Mouse (Mus musculus) thymus, adult 2 months (tissue): ENCODE measurements around the gene Olfr351. TPM values are rescaled to one million over a fixed set of nuclear protein-coding genes. Genes with fewer than 3 reads are reported as not detected.

Source experiments
- DNase-seq: peaks from one replicate; pipeline ENCODE4 v3.0.0; 2021
- H3K27ac ChIP-seq: fragments of 200-500 bp; 2 replicates; pipeline ENCODE4 v1.5.1; 2012; ENCODE audit warnings: low read length, control low read depth; ENCODE audit not compliant: control insufficient read depth, insufficient read depth
- H3K27me3 ChIP-seq: fragments of 200-500 bp; 2 replicates; pipeline ENCODE4 v1.6.1; 2012; ENCODE audit warnings: mild to moderate bottlenecking, low read length, moderate library complexity, mixed read lengths; ENCODE audit not compliant: control insufficient read depth, insufficient read depth
- H3K36me3 ChIP-seq: fragments of 200-500 bp; 2 replicates; pipeline ENCODE4 v1.6.1; 2012; ENCODE audit warnings: mild to moderate bottlenecking, low read length, moderate library complexity; ENCODE audit not compliant: control insufficient read depth, insufficient read depth
- H3K4me1 ChIP-seq: fragments of 200-500 bp; replicated peaks from 2 replicates; pipeline ENCODE4 v1.6.1; 2012; ENCODE audit warnings: low read length; ENCODE audit not compliant: control insufficient read depth, insufficient read depth
- H3K4me3 ChIP-seq: fragments of 200-500 bp; 2 replicates; pipeline ENCODE4 v1.5.1; 2012; ENCODE audit warnings: mild to moderate bottlenecking, low read length, control low read depth, moderate library complexity; ENCODE audit not compliant: control insufficient read depth, insufficient read depth
- CTCF ChIP-seq: fragments of 200-500 bp; IDR thresholded peaks from 2 replicates; pipeline ENCODE4 v1.5.1; 2012; ENCODE audit warnings: mild to moderate bottlenecking, control low read depth, low read length, moderate library complexity, borderline replicate concordance; ENCODE audit not compliant: control insufficient read depth, poor library complexity, insufficient read depth; ENCODE audit errors: extremely low read depth
- POLR2A ChIP-seq: fragments of 200-500 bp; IDR thresholded peaks from 2 replicates; pipeline ENCODE4 v1.6.1; 2012; ENCODE audit warnings: mild to moderate bottlenecking, low read length, control low read depth, moderate library complexity; ENCODE audit not compliant: control insufficient read depth, poor library complexity, insufficient read depth; ENCODE audit errors: extremely low read depth
- WGBS: fragments of 180-500 bp; shearing (Covaris S2); methylation state at CpG from one replicate; pipeline ENCODE4 v1.1.7; 2018; 5-methylcytosine and 5-hydroxymethylcytosine counted together
- polyA plus RNA-seq: library from polyadenylated mRNA; depleted of rRNA; stranded (reverse); fragments of >200 nt; gene quantifications from 2 replicates; pipeline ENCODE4 v1.2.3, GENCODE M21; 2012; rRNA removed

Gene Olfr351
- not detected in 2 replicates for polyA plus RNA-seq

- TF ChIP-seq POLR2A (no peak), CTCF (no peak)
- Histone ChIP-seq H3K36me3 (no peaks in the 10 kb centered on the region), H3K27me3 (no peaks in the 10 kb centered on the region), H3K4me3 (no peak within 1 kb of the TSS), H3K4me1 (no peaks in the 10 kb centered on the region), H3K27ac (no peak within 1 kb of the TSS)
- WGBS, result 89% methylated on average over 1 of the region's 1 CpGs
- no peak for DNase-seq
Measured at GRCm38 (mm10) chr2:36862560-36862959, at the start of gene Olfr351. Olfr351 (minus strand) TSS chr2:36862660.

DNA sequence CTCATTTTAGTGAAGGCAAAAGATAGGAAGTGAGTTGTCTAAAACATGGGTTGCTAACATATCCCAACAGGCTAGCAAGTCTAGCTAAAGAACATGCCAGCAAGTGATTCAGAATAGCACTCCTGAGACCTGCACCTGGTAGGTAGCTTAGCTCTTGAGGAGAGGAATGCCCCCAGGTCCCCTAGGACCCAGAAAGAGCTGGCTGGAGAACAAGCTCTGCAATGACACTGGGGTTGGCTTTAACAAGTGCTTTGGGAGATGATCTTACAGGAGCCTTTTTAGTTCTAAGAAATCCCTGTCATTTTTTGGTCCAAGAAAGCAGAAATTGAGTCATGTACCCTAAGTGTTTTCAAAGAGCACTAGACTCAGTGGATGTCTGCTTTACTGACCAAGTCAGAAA lies 42.9 kb upstream of the Olfr351 start, which contains the start of gene Olfr354:
Olfr354 (plus strand) TSS at position 301 of the 400 bp plus-strand sequence.
- Histone ChIP-seq H3K36me3 (no peaks in the 10 kb centered on the region), H3K4me3 (no peak within 1 kb of the TSS), H3K27me3 (no peaks in the 10 kb centered on the region), H3K4me1 (no peaks in the 10 kb centered on the region), H3K27ac (no peak within 1 kb of the TSS)
- no peak for DNase-seq
- no peak for TF ChIP-seq POLR2A
- no peak for TF ChIP-seq CTCF

DNA sequence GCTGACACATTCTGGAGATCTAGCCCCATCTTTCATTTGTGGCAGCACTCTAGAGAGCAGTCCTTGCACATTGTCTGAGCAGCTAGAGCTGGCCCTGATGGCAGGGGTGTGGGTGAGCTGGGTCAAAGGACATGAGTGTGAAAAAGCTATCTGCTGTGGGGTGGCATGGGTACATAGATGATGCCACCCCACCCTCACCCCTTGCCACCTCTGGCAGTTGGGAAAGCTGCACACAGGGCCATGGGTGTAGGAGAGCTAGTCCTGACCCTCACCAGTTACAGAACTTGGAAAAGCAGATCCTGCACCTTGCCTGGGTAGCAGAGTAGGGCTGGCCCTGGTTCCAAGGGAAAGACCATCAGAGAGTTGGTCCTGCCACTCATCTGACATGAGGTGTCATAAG lies 34.7 kb upstream of the Olfr351 start:
- no peaks in the 10 kb centered on the region for H3K36me3 ChIP-seq
- H3K27ac ChIP-seq, result no peak overlapping the region
- H3K4me3 ChIP-seq, result no peak overlapping the region
- no peaks in the 10 kb centered on the region for H3K4me1 ChIP-seq
- no peaks in the 10 kb centered on the region for H3K27me3 ChIP-seq
- TF ChIP-seq CTCF (no peak), POLR2A (no peak)
- DNase-seq, result no peak

GRCm38 (mm10) chr2:36892836-36893235 lies 30.4 kb upstream of the Olfr351 start, which contains the start of gene Olfr353:
Olfr353 (minus strand) TSS chr2:36892936.
- no peaks in the 10 kb centered on the region for H3K36me3 ChIP-seq
- DNase-seq, result no peak
- H3K4me1 ChIP-seq, result no peaks in the 10 kb centered on the region
- H3K27ac ChIP-seq, result no peak within 1 kb of the TSS
- TF ChIP-seq CTCF (no peak), POLR2A (no peak)
- no peak within 1 kb of the TSS for H3K4me3 ChIP-seq
- H3K27me3 ChIP-seq, result no peaks in the 10 kb centered on the region

DNA sequence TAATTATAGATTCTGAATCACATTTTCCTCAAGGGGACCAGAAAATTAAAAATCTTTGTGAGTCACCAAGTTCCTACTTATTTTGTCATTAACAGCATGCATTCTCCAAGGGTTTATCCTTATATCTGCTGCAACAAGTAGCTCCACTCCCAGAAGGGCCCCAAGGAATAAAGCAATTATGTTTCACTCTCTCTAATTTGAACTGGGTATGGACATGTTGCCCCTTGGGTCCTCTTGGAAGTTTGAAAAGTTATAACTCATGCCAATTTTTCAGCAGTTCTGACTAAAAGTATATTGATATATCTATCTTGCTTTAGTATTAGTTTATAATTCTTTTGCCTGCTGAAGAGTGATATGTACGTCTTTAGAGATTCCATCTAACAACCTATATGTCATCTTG lies 5.7 kb upstream of the Olfr351 start, which contains the start of gene Olfr352:
Olfr352 (plus strand) TSS at position 301 of the 400 bp plus-strand sequence.
- no peak for TF ChIP-seq POLR2A
- TF ChIP-seq CTCF, result no peak
- H3K4me3 ChIP-seq, result no peak within 1 kb of the TSS
- H3K27me3 ChIP-seq, result no peaks in the 10 kb centered on the region
- H3K4me1 ChIP-seq, result no peaks in the 10 kb centered on the region
- DNase-seq, result no peak
- 91% methylated on average over 1 of the region's 1 CpGs for WGBS
- H3K27ac ChIP-seq, result no peak within 1 kb of the TSS
- H3K36me3 ChIP-seq, result no peaks in the 10 kb centered on the region

GRCm38 (mm10) chr2:36846010-36846409 lies 16.4 kb downstream of the Olfr351 start, which contains the start of gene Olfr350:
Olfr350 (plus strand) TSS chr2:36846310.
- Histone ChIP-seq H3K27me3 (no peaks in the 10 kb centered on the region), H3K27ac (no peak within 1 kb of the TSS), H3K4me3 (no peak within 1 kb of the TSS), H3K36me3 (no peaks in the 10 kb centered on the region), H3K4me1 (no peaks in the 10 kb centered on the region)
- no peak for DNase-seq
- TF ChIP-seq CTCF (no peak), POLR2A (no peak)
- WGBS, result 95% methylated on average over 1 of the region's 1 CpGs

DNA sequence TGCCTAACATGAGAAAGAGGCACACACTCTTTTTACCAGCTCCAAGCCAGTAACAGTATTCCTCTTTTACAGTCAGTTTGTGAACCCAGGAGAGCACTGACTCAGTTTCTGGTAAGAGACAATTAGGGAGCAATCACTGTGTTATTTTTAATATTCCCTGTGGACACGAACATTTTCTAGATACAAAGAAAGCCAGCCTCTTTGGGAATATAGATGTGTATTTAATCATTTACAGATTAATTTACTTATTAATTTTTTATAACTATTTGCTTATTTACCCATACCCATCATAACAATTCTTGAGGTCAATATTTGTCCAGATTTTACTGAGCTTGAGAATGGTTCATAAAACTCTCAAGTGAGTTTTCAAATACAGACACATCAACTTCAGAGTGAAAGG lies 45.5 kb downstream of the Olfr351 start, which contains the start of gene Olfr3:
Olfr3 (minus strand) TSS at position 101 of the 400 bp plus-strand sequence.
- DNase-seq, result no peak
- no peaks in the 10 kb centered on the region for H3K36me3 ChIP-seq
- H3K27me3 ChIP-seq, result no peaks in the 10 kb centered on the region
- H3K27ac ChIP-seq, result no peak within 1 kb of the TSS
- WGBS, result 72% methylated on average over 1 of the region's 1 CpGs
- TF ChIP-seq CTCF (no peak), POLR2A (no peak)
- H3K4me3 ChIP-seq, result no peak within 1 kb of the TSS
- H3K4me1 ChIP-seq, result no peaks in the 10 kb centered on the region

Other genes with a start within 250 kb of the Olfr351 start
- not detected in 2 replicates for gene Olfr345, start 222.6 kb downstream of the Olfr351 start, polyA plus RNA-seq
- gene Olfr346, start 176.9 kb downstream of the Olfr351 start, polyA plus RNA-seq, result not detected in 2 replicates
- not detected in 2 replicates for gene Olfr347, start 130.8 kb downstream of the Olfr351 start, polyA plus RNA-seq
- not detected in 2 replicates for gene Olfr348, start 78.4 kb downstream of the Olfr351 start, polyA plus RNA-seq
- not detected in 2 replicates for gene Olfr50, start 72.1 kb downstream of the Olfr351 start, polyA plus RNA-seq
- not detected in 2 replicates for gene Olfr3, start 45.6 kb downstream of the Olfr351 start, polyA plus RNA-seq
- gene Olfr350, start 16.4 kb downstream of the Olfr351 start, polyA plus RNA-seq, result not detected in 2 replicates
- gene Olfr352, start 5.8 kb upstream of the Olfr351 start, polyA plus RNA-seq, result not detected in 2 replicates
- gene Olfr353, start 30.3 kb upstream of the Olfr351 start, polyA plus RNA-seq, result not detected in 2 replicates
- gene Olfr354, start 43.0 kb upstream of the Olfr351 start, polyA plus RNA-seq, result not detected in 2 replicates
- gene Olfr355, start 66.2 kb upstream of the Olfr351 start, polyA plus RNA-seq, result not detected in 2 replicates
- gene Olfr356, start 74.5 kb upstream of the Olfr351 start, polyA plus RNA-seq, result not detected in 2 replicates
- gene Olfr357, start 131.2 kb upstream of the Olfr351 start, polyA plus RNA-seq, result not detected in 2 replicates
- not detected in 2 replicates for gene Olfr358, start 146.7 kb upstream of the Olfr351 start, polyA plus RNA-seq
- not detected in 2 replicates for gene Olfr360, start 203.1 kb upstream of the Olfr351 start, polyA plus RNA-seq
- not detected in 2 replicates for gene Olfr361, start 226.6 kb upstream of the Olfr351 start, polyA plus RNA-seq